Mouse (Mus musculus): ENCODE data around the gene Gm5089.

Gene Gm5089

GRCm38 (mm10) chr14:122416166-122416771 lies 34.6 kb downstream of the Gm5089 start:
- no peak for DNase-seq

GRCm38 (mm10) chr14:122414786-122415185 lies 36.1 kb downstream of the Gm5089 start:
- DNase-seq, result no peak

GRCm38 (mm10) chr14:122413542-122413928 lies 37.4 kb downstream of the Gm5089 start:
- DNase-seq, result no peak

GRCm38 (mm10) chr14:122412841-122413541 lies 37.9 kb downstream of the Gm5089 start:
- DNase-seq, result no peak

- DNase-seq, result peak; percentile 74
Observed at GRCm38 (mm10) chr14:122406541-122407219, 44.2 kb downstream of the Gm5089 start.

- peak; percentile 48 for DNase-seq
Observed at GRCm38 (mm10) chr14:122405897-122406540, 44.9 kb downstream of the Gm5089 start.

- DNase-seq, result no peak
Observed at GRCm38 (mm10) chr14:122405236-122405635, 45.7 kb downstream of the Gm5089 start.

GRCm38 (mm10) chr14:122404596-122405154 lies 46.2 kb downstream of the Gm5089 start:
- DNase-seq, result no peak

- DNase-seq, result no peak
Observed at GRCm38 (mm10) chr14:122403422-122403940, 47.4 kb downstream of the Gm5089 start.

GRCm38 (mm10) chr14:122402716-122403258 lies 48.1 kb downstream of the Gm5089 start:
- peak; percentile 66 for DNase-seq

GRCm38 (mm10) chr14:122401886-122402285 lies 49.0 kb downstream of the Gm5089 start:
- DNase-seq, result peak; percentile 31

- DNase-seq, result no peak
Observed at GRCm38 (mm10) chr14:122399906-122400305, 51.0 kb downstream of the Gm5089 start.

- no peak for DNase-seq
Observed at GRCm38 (mm10) chr14:122398676-122399075, 52.2 kb downstream of the Gm5089 start.

- DNase-seq, result no peak
Observed at GRCm38 (mm10) chr14:122393119-122393518, 57.8 kb downstream of the Gm5089 start.

- no peak for DNase-seq
Observed at GRCm38 (mm10) chr14:122390935-122391334, 60.0 kb downstream of the Gm5089 start.

GRCm38 (mm10) chr14:122389684-122390370 lies 61.1 kb downstream of the Gm5089 start:
- DNase-seq, result no peak

GRCm38 (mm10) chr14:122388431-122389031 lies 62.4 kb downstream of the Gm5089 start:
- peak; percentile 66 for DNase-seq

- no peak for DNase-seq
Observed at GRCm38 (mm10) chr14:122387781-122388180, 63.1 kb downstream of the Gm5089 start.

GRCm38 (mm10) chr14:122386281-122387130 lies 64.4 kb downstream of the Gm5089 start:
- DNase-seq, result no peak

GRCm38 (mm10) chr14:122385758-122386157 lies 65.2 kb downstream of the Gm5089 start:
- DNase-seq, result no peak

GRCm38 (mm10) chr14:122385238-122385534 lies 65.7 kb downstream of the Gm5089 start:
- DNase-seq, result no peak
